Mouse (Mus musculus) intestine, embryonic 15.5 days (tissue): ENCODE data around the gene Tcaf1. TPM values are rescaled to one million over a fixed set of nuclear protein-coding genes. Genes with fewer than 3 reads are reported as not detected.

Experiments
- ATAC-seq: fragments of 200-750 bp; cut with Nextera tagmentation; 2 replicates; pipeline ENCODE4 v1.8.0; 2017; ENCODE audit warnings: moderate TSS enrichment, moderate library complexity
- H3K27ac ChIP-seq: fragments of 300-500 bp; sonication (generic); 2 replicates; pipeline ENCODE4 v1.5.1; 2015; ENCODE audit warnings: mild to moderate bottlenecking, inconsistent platforms
- H3K27me3 ChIP-seq: fragments of 300-500 bp; sonication (generic); replicated peaks from 2 replicates; pipeline ENCODE4 v1.6.1; 2015; ENCODE audit warnings: inconsistent platforms
- H3K36me3 ChIP-seq: fragments of 300-500 bp; sonication (generic); 2 replicates; pipeline ENCODE4 v1.6.1; 2015; ENCODE audit warnings: inconsistent platforms
- H3K4me1 ChIP-seq: fragments of 300-500 bp; sonication (generic); replicated peaks from 2 replicates; pipeline ENCODE4 v1.6.1; 2015; ENCODE audit warnings: inconsistent platforms
- H3K4me2 ChIP-seq: fragments of 300-500 bp; sonication (generic); replicated peaks from 2 replicates; pipeline ENCODE4 v1.6.1; 2015; ENCODE audit warnings: mild to moderate bottlenecking, inconsistent platforms
- H3K4me3 ChIP-seq: fragments of 300-500 bp; sonication (generic); replicated peaks from 2 replicates; pipeline ENCODE4 v1.5.1; 2015; ENCODE audit warnings: inconsistent platforms
- H3K9ac ChIP-seq: fragments of 300-500 bp; sonication (generic); 2 replicates; pipeline ENCODE4 v1.6.1; 2015; ENCODE audit warnings: inconsistent platforms
- H3K9me3 ChIP-seq: fragments of 300-500 bp; sonication (generic); 2 replicates; pipeline ENCODE4 v1.6.1; 2016; ENCODE audit warnings: inconsistent platforms
- WGBS: fragments of 180-500 bp; shearing (Covaris S2); methylation state at CpG from one replicate; pipeline ENCODE4 v1.1.7; 2015; 5-methylcytosine and 5-hydroxymethylcytosine counted together
- polyA plus RNA-seq: library from polyadenylated mRNA; unstranded; fragments of >200 nt; fragmentation: Nextera tagmentation; extraction: Ambion mirVana; gene quantifications from 2 replicates; pipeline ENCODE4 v1.2.1, GENCODE M21; 2015

Tcaf1 gene
- 55.7 and 57.7 TPM in 2 replicates for polyA plus RNA-seq

GRCm38 (mm10) chr6:42709291-42710211 lies at the start of gene Tcaf1:
Gene Tcaf1 (minus strand): TSS chr6:42710088.
- WGBS, result 2% methylated on average over 28 of the region's 28 CpGs
- H3K4me1 ChIP-seq, result no peaks in the 10 kb centered on the region
- peak within 1 kb of the TSS; percentile 80 for H3K4me2 ChIP-seq
- no peaks in the 10 kb centered on the region for H3K27me3 ChIP-seq
- H3K27ac ChIP-seq, result peak within 1 kb of the TSS; percentile 91
- peak within 1 kb of the TSS; percentile 73 for H3K4me3 ChIP-seq
- peak within 1 kb of the TSS; percentile 81 for H3K9ac ChIP-seq
- no peaks in the 10 kb centered on the region for H3K9me3 ChIP-seq
- H3K36me3 ChIP-seq, result no peaks in the 10 kb centered on the region
- ATAC-seq, result peak; percentile 99

GRCm38 (mm10) chr6:42756104-42756503 lies 46.2 kb upstream of the Tcaf1 start, which contains the start of gene Olfr38:
Gene Olfr38 (plus strand): TSS chr6:42756404.
- H3K9ac ChIP-seq, result no peak within 1 kb of the TSS
- H3K9me3 ChIP-seq, result no peaks in the 10 kb centered on the region
- 64% methylated on average over 1 of the region's 1 CpGs for WGBS
- no peak for ATAC-seq
- H3K4me1 ChIP-seq, result no peaks in the 10 kb centered on the region
- no peak within 1 kb of the TSS for H3K4me3 ChIP-seq
- H3K27ac ChIP-seq, result no peak within 1 kb of the TSS
- H3K36me3 ChIP-seq, result no peaks in the 10 kb centered on the region
- no peaks in the 10 kb centered on the region for H3K27me3 ChIP-seq
- no peak within 1 kb of the TSS for H3K4me2 ChIP-seq

GRCm38 (mm10) chr6:42747846-42748245 lies 38.0 kb upstream of the Tcaf1 start:
- Histone ChIP-seq H3K9me3 (no peaks in the 10 kb centered on the region), H3K27me3 (no peaks in the 10 kb centered on the region), H3K36me3 (no peaks in the 10 kb centered on the region), H3K4me1 (no peaks in the 10 kb centered on the region), H3K27ac (no peak overlapping the region), H3K4me3 (no peak overlapping the region), H3K9ac (no peak overlapping the region), H3K4me2 (no peak overlapping the region)
- no peak for ATAC-seq

- Histone ChIP-seq H3K4me3 (no peak overlapping the region), H3K27me3 (no peaks in the 10 kb centered on the region), H3K4me2 (no peak overlapping the region), H3K9ac (no peak overlapping the region), H3K36me3 (no peaks in the 10 kb centered on the region), H3K4me1 (no peaks in the 10 kb centered on the region), H3K9me3 (no peaks in the 10 kb centered on the region), H3K27ac (no peak overlapping the region)
- WGBS, result 74% methylated on average over 5 of the region's 5 CpGs
- no peak for ATAC-seq
Measured at GRCm38 (mm10) chr6:42742303-42742702, 32.4 kb upstream of the Tcaf1 start.

GRCm38 (mm10) chr6:42739071-42739470 lies 29.2 kb upstream of the Tcaf1 start, which contains the start of gene Olfr453:
Gene Olfr453 (plus strand): TSS chr6:42739371.
- H3K4me2 ChIP-seq, result no peak within 1 kb of the TSS
- ATAC-seq, result no peak

GRCm38 (mm10) chr6:42717973-42718372 lies 8.1 kb upstream of the Tcaf1 start:
- no peak overlapping the region for H3K4me2 ChIP-seq
- H3K27me3 ChIP-seq, result no peaks in the 10 kb centered on the region
- H3K4me1 ChIP-seq, result no peaks in the 10 kb centered on the region
- H3K9me3 ChIP-seq, result no peaks in the 10 kb centered on the region
- no peak overlapping the region for H3K9ac ChIP-seq
- H3K27ac ChIP-seq, result no peak overlapping the region
- no peak overlapping the region for H3K4me3 ChIP-seq
- ATAC-seq, result no peak
- no peaks in the 10 kb centered on the region for H3K36me3 ChIP-seq

More at GRCm38 (mm10) chr6:42739071-42739470, 29.2 kb upstream of the Tcaf1 start, which contains the start of gene Olfr453:
- WGBS, result 96% methylated on average over 1 of the region's 1 CpGs
- Histone ChIP-seq H3K4me1 (no peaks in the 10 kb centered on the region), H3K27ac (no peak within 1 kb of the TSS), H3K9ac (no peak within 1 kb of the TSS), H3K9me3 (no peaks in the 10 kb centered on the region), H3K4me3 (no peak within 1 kb of the TSS), H3K36me3 (no peaks in the 10 kb centered on the region), H3K27me3 (no peaks in the 10 kb centered on the region)

- no peak overlapping the region for H3K4me3 ChIP-seq
- H3K27me3 ChIP-seq, result no peaks in the 10 kb centered on the region
- no peak overlapping the region for H3K27ac ChIP-seq
- no peaks in the 10 kb centered on the region for H3K9me3 ChIP-seq
- WGBS, result 57% methylated on average over 8 of the region's 8 CpGs
- no peaks in the 10 kb centered on the region for H3K36me3 ChIP-seq
- ATAC-seq, result no peak
- H3K9ac ChIP-seq, result no peak overlapping the region
- no peak overlapping the region for H3K4me2 ChIP-seq
- H3K4me1 ChIP-seq, result no peaks in the 10 kb centered on the region
Measured at GRCm38 (mm10) chr6:42714668-42715067, 4.8 kb upstream of the Tcaf1 start.

GRCm38 (mm10) chr6:42692517-42693190 lies 17.2 kb downstream of the Tcaf1 start:
- WGBS, result under 1% methylated on average over 32 of the region's 32 CpGs
- H3K9ac ChIP-seq, result peak overlapping the region; percentile 87
- ATAC-seq, result peak; percentile 96
- H3K4me1 ChIP-seq, result no peaks in the 10 kb centered on the region
- peak overlapping the region; percentile 95 for H3K27ac ChIP-seq
- no peaks in the 10 kb centered on the region for H3K9me3 ChIP-seq
- no peaks in the 10 kb centered on the region for H3K36me3 ChIP-seq
- peak overlapping the region; percentile 89 for H3K4me2 ChIP-seq
- no peaks in the 10 kb centered on the region for H3K27me3 ChIP-seq
- peak overlapping the region; percentile 78 for H3K4me3 ChIP-seq

- Histone ChIP-seq H3K27ac (peak overlapping the region; percentile 95), H3K4me3 (peak overlapping the region; percentile 78), H3K36me3 (no peaks in the 10 kb centered on the region), H3K4me2 (peak overlapping the region; percentile 89), H3K9me3 (no peaks in the 10 kb centered on the region), H3K9ac (peak overlapping the region; percentile 87), H3K27me3 (no peaks in the 10 kb centered on the region), H3K4me1 (no peaks in the 10 kb centered on the region)
- 2% methylated on average over 10 of the region's 10 CpGs for WGBS
- peak; percentile 90 for ATAC-seq
Measured at GRCm38 (mm10) chr6:42692154-42692516, 17.8 kb downstream of the Tcaf1 start.

GRCm38 (mm10) chr6:42689761-42690160 lies 20.1 kb downstream of the Tcaf1 start:
- Histone ChIP-seq H3K9ac (no peak overlapping the region), H3K9me3 (no peaks in the 10 kb centered on the region), H3K4me2 (no peak overlapping the region), H3K4me1 (no peaks in the 10 kb centered on the region), H3K36me3 (0 out of 2 replicates have a peak, but pooled peaks cover 3% of the 10 kb centered on the region), H3K27ac (no peak overlapping the region), H3K4me3 (no peak overlapping the region), H3K27me3 (no peaks in the 10 kb centered on the region)
- no peak for ATAC-seq

- Histone ChIP-seq H3K27ac (no peak overlapping the region), H3K4me2 (no peak overlapping the region), H3K9ac (no peak overlapping the region), H3K4me3 (no peak overlapping the region), H3K4me1 (no peaks in the 10 kb centered on the region), H3K27me3 (no peaks in the 10 kb centered on the region), H3K9me3 (no peaks in the 10 kb centered on the region), H3K36me3 (0 out of 2 replicates have a peak, but pooled peaks cover 3% of the 10 kb centered on the region)
- no peak for ATAC-seq
- WGBS, result 90% methylated on average over 5 of the region's 5 CpGs
Measured at GRCm38 (mm10) chr6:42687907-42688306, 22.0 kb downstream of the Tcaf1 start.

- no peaks in the 10 kb centered on the region for H3K27me3 ChIP-seq
- H3K36me3 ChIP-seq, result peaks cover 13% of the 10 kb centered on the region
- no peak overlapping the region for H3K27ac ChIP-seq
- H3K4me2 ChIP-seq, result no peak overlapping the region
- 90% methylated on average over 7 of the region's 7 CpGs for WGBS
- no peak overlapping the region for H3K9ac ChIP-seq
- H3K4me3 ChIP-seq, result no peak overlapping the region
- ATAC-seq, result no peak
- H3K4me1 ChIP-seq, result no peaks in the 10 kb centered on the region
- no peaks in the 10 kb centered on the region for H3K9me3 ChIP-seq
Measured at GRCm38 (mm10) chr6:42680077-42680476, 29.8 kb downstream of the Tcaf1 start.
